Mouse (Mus musculus): ENCODE data around the gene Fam207a. TPM values are rescaled to one million over a fixed set of nuclear protein-coding genes. Genes with fewer than 3 reads are reported as not detected.

The Fam207a gene
- polyA plus RNA-seq, 1 experiment from 2014 or later = 41.6 TPM

DNA sequence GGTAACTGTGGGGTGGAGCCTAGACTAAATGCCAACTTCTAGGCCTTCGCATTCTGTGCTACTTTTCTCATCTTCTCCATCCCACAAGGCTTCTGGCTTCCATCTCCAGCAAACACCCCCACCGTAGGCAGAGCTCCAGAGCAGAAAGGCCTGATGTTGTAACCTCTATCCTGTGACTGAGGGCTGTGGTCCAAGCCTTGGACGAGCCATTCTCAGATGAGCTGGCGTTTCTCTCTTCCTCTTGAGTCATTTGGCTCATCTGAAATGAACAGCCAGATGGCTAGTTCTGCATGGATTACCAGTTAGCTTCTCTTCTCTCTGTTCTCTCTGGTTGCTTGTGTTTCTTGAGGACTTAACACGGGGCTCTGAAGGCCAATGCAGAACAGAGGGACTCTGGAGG, 29.3 kb upstream of the Fam207a start:
- no peak overlapping the region for H3K4me3 ChIP-seq (replicated peaks)
- no peak overlapping the region for H3K27ac ChIP-seq
- H3K9ac ChIP-seq (replicated peaks) = no peak overlapping the region
- no peaks in the 10 kb centered on the region for H3K36me3 ChIP-seq
- H3K27me3 ChIP-seq = no peaks in the 10 kb centered on the region
- 81% methylated on average over 5 of the region's 5 CpGs for WGBS
- no peaks in the 10 kb centered on the region for H3K4me1 ChIP-seq (replicated peaks)
- no peak overlapping the region for H3K4me2 ChIP-seq (replicated peaks)
- no peaks in the 10 kb centered on the region for H3K9me3 ChIP-seq
- ATAC-seq = no peak

- Histone ChIP-seq H3K4me3 (replicated peaks) (no peak overlapping the region), H3K4me1 (replicated peaks) (no peaks in the 10 kb centered on the region), H3K36me3 (no peaks in the 10 kb centered on the region), H3K27me3 (no peaks in the 10 kb centered on the region), H3K9ac (replicated peaks) (no peak overlapping the region), H3K9me3 (no peaks in the 10 kb centered on the region), H3K4me2 (replicated peaks) (no peak overlapping the region), H3K27ac (no peak overlapping the region)
- WGBS = 43% methylated on average over 7 of the region's 7 CpGs
- no peak for ATAC-seq
These were observed 27.6 kb upstream of the Fam207a start for GRCm38 (mm10) chr10:77543226-77543625.

DNA sequence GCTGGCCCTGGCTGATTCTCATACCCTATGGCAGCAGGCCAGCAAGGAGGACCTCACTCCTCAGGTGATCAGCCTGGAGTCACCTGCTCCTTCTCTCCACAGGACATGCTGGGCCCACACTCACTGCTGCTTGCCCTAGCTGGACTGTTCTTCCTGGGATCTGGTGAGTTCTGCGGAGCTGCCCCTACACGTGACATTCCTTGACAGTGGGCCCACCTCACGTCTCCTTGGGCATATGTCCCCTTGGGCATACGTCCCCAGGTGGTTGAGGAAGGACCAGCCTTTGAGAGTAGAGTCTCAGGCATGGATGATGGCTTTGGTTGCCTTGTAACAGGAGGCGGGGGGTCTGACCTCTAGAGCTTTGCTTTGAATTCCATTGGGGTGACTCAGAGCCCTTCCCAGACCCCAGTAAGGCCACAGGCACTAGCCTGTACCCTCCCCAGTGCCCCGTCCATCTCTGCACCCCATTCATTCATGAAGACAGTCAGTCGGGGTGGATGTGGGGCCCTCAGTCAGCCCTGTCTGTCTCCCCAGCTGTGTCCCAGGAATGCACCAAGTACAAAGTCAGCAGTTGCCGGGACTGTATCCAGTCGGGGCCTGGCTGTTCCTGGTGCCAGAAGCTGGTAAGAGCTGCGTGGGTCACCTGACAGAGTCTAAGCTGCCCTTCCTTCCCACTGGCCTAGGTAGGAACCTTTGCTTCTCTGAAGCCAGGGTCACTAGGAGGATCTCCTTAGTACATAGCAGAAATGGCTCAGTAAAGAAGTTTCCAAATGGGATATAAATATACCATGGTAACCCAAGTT, 26.5 kb upstream of the Fam207a start:
- H3K27me3 ChIP-seq = no peaks in the 10 kb centered on the region
- H3K9ac ChIP-seq (replicated peaks) = no peak overlapping the region
- H3K4me1 ChIP-seq (replicated peaks) = no peaks in the 10 kb centered on the region
- no peaks in the 10 kb centered on the region for H3K36me3 ChIP-seq
- no peak overlapping the region for H3K4me2 ChIP-seq (replicated peaks)
- 83% methylated on average over 10 of the region's 10 CpGs for WGBS
- no peak overlapping the region for H3K27ac ChIP-seq
- H3K4me3 ChIP-seq (replicated peaks) = no peak overlapping the region
- no peak for ATAC-seq
- H3K9me3 ChIP-seq = no peaks in the 10 kb centered on the region

- no peak for ATAC-seq
- no peak overlapping the region for H3K4me2 ChIP-seq (replicated peaks)
- H3K4me3 ChIP-seq (replicated peaks) = no peak overlapping the region
- no peaks in the 10 kb centered on the region for H3K27me3 ChIP-seq
- no peaks in the 10 kb centered on the region for H3K9me3 ChIP-seq
- WGBS = 86% methylated on average over 4 of the region's 4 CpGs
- no peaks in the 10 kb centered on the region for H3K36me3 ChIP-seq
- H3K4me1 ChIP-seq (replicated peaks) = no peaks in the 10 kb centered on the region
- no peak overlapping the region for H3K27ac ChIP-seq
- no peak overlapping the region for H3K9ac ChIP-seq (replicated peaks)
These were observed 25.1 kb upstream of the Fam207a start for GRCm38 (mm10) chr10:77540576-77541102.

- Histone ChIP-seq H3K9ac (replicated peaks) (no peak overlapping the region), H3K9me3 (no peaks in the 10 kb centered on the region), H3K4me2 (replicated peaks) (no peak overlapping the region), H3K4me1 (replicated peaks) (no peaks in the 10 kb centered on the region), H3K36me3 (no peaks in the 10 kb centered on the region), H3K4me3 (replicated peaks) (no peak overlapping the region), H3K27ac (no peak overlapping the region), H3K27me3 (no peaks in the 10 kb centered on the region)
- WGBS = 87% methylated on average over 7 of the region's 7 CpGs
- ATAC-seq = no peak
These were observed 23.8 kb upstream of the Fam207a start for GRCm38 (mm10) chr10:77539320-77539945.

DNA sequence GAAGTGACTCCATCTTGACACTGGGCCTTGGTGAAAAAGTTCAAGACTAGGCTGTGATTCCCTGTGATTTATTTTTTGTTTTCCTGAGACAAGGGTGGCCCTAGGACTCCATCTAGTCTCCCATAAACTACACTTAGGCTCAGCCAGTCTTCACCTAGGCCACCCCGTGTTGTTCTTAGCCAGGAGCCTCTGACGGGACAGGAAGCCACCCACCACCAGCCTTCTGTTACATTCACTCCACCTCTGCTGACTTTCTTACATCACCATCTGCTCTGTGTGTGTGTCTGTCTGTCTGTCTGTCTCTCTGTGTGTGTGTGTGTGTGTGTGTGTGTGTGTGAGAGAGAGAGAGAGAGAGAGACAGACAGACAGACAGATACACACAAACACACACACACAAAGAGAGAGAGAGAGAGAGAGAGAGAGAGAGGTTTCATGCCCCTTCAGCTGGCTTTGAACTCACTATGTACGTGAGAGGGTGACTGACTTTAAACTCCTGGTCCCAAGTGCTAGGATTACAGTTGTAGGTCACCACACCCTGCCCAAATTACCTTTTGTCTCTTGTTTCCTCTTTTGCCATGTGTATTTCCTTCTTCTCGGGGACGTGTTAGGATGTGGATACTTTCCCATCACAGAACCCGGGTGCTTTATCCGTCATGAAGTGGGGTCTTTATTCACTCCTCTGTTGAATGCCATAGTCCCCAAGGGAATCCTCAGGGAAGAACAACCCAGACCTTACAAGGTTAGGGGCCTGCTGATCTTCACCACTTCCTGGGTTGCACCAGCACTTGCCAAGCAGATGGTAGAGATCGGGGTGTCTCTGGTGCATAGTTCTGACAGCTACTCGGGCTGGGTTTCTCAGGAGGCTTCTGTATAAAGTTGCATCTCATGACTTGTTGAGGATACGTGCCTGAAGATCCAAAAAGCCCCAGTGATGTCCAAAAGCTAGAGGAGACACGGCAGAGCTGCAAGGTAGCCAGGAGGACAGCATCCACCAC, 21.9 kb upstream of the Fam207a start:
- H3K27ac ChIP-seq = no peak overlapping the region
- no peak overlapping the region for H3K4me2 ChIP-seq (replicated peaks)
- H3K36me3 ChIP-seq = no peaks in the 10 kb centered on the region
- no peak for ATAC-seq
- WGBS = 87% methylated on average over 11 of the region's 11 CpGs
- H3K9ac ChIP-seq (replicated peaks) = no peak overlapping the region
- no peaks in the 10 kb centered on the region for H3K9me3 ChIP-seq
- H3K4me1 ChIP-seq (replicated peaks) = no peaks in the 10 kb centered on the region
- H3K4me3 ChIP-seq (replicated peaks) = no peak overlapping the region
- H3K27me3 ChIP-seq = no peaks in the 10 kb centered on the region

GRCm38 (mm10) chr10:77536727-77537126, 21.1 kb upstream of the Fam207a start:
- ATAC-seq = no peak
- Histone ChIP-seq H3K9me3 (no peaks in the 10 kb centered on the region), H3K27me3 (no peaks in the 10 kb centered on the region), H3K4me2 (replicated peaks) (no peak overlapping the region), H3K36me3 (no peaks in the 10 kb centered on the region), H3K4me3 (replicated peaks) (no peak overlapping the region), H3K4me1 (replicated peaks) (no peaks in the 10 kb centered on the region), H3K9ac (replicated peaks) (no peak overlapping the region), H3K27ac (no peak overlapping the region)
- WGBS = 80% methylated on average over 8 of the region's 8 CpGs

- ATAC-seq = no peak
- H3K27me3 ChIP-seq = no peaks in the 10 kb centered on the region
- no peak overlapping the region for H3K4me3 ChIP-seq (replicated peaks)
- no peak overlapping the region for H3K4me2 ChIP-seq (replicated peaks)
- WGBS = 76% methylated on average over 1 of the region's 1 CpGs
- no peak overlapping the region for H3K27ac ChIP-seq
- no peaks in the 10 kb centered on the region for H3K36me3 ChIP-seq
- no peak overlapping the region for H3K9ac ChIP-seq (replicated peaks)
- H3K4me1 ChIP-seq (replicated peaks) = no peaks in the 10 kb centered on the region
- H3K9me3 ChIP-seq = no peaks in the 10 kb centered on the region
These were observed 16.4 kb upstream of the Fam207a start for GRCm38 (mm10) chr10:77532020-77532413.

DNA sequence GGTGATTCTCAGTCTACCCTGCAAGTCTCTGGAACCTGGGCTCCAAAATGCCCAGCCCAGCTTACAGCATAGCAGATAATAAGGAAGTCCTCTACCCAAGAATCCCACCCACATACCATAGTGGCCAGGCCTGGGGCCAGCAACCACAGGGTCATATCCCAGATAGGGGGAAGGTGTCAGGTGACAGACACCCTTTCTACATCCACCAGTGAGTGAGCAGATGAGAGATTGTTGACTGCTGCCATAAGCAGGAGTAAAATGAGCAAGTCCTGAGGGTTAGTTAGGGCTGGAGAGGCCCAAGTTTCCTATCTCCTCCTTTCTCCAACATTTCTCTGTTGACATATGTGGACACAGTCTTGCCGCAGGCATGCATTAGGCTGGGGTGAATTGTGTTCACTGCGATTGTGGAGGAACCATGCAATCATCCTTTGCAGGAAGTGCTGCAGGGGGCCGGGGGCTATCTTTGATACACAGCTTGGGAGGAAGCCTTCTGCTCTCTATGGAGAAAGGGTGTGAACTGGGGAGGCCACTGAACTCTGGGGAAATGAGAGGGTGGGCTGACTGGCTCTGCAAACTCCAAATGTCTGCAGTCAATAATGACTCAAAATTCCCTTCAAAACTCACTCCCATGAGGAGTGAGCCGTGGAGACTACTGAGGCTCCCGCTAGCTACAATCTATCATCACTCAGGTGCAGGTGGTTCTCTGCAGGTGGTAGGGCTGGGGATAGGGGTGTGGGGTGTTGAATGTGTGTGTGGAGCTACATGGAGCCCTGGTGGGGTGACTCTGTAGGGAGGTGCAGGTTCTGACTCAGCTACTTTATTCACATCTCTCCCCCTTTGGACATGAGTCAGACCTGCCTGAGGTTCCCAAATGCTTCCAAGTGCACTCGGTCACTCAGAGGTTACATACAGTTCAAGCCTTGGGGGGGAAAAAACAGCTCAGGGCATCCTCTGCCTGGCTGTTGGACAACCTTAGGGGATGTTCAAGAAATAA, 15.7 kb upstream of the Fam207a start:
- no peaks in the 10 kb centered on the region for H3K4me1 ChIP-seq (replicated peaks)
- H3K27ac ChIP-seq = no peak overlapping the region
- no peak overlapping the region for H3K4me3 ChIP-seq (replicated peaks)
- H3K36me3 ChIP-seq = no peaks in the 10 kb centered on the region
- WGBS = 86% methylated on average over 6 of the region's 6 CpGs
- H3K9ac ChIP-seq (replicated peaks) = no peak overlapping the region
- H3K27me3 ChIP-seq = no peaks in the 10 kb centered on the region
- H3K9me3 ChIP-seq = no peaks in the 10 kb centered on the region
- no peak overlapping the region for H3K4me2 ChIP-seq (replicated peaks)
- ATAC-seq = no peak

DNA sequence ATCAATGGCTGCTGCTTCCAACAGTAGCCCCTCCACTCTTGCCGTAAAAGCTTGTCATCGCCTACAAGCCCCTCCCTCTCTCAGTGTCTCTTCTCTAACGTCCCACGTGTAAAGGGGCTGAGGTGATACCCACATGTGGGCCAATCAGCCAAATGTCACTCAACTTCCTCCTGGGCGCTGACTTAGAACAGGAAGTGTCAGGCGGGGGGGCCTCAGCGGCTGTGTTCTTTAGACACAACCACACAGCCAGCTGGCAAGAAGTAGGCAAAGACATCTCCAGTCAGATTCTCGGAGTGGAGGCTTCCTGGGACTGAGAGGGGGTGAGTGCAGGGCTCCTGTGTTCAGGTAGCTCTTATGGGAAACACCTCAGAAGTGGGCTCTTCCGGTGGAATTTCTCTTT, 14.6 kb upstream of the Fam207a start, which contains the start of gene Itgb2:
Gene Itgb2 (plus strand): TSS at position 113 of the 400 bp plus-strand sequence.
- whole genome bisulfite sequencing = 79% methylated on average over 9 of the region's 9 CpGs
- Histone ChIP-seq H3K27ac (no peak within 1 kb of the TSS), H3K4me2 (replicated peaks) (no peak within 1 kb of the TSS), H3K9me3 (no peaks in the 10 kb centered on the region), H3K9ac (replicated peaks) (no peak within 1 kb of the TSS), H3K4me3 (replicated peaks) (no peak within 1 kb of the TSS), H3K36me3 (no peaks in the 10 kb centered on the region), H3K4me1 (replicated peaks) (no peaks in the 10 kb centered on the region), H3K27me3 (no peaks in the 10 kb centered on the region)
- no peak for ATAC-seq

- 89% methylated on average over 6 of the region's 6 CpGs for WGBS
- Histone ChIP-seq H3K27me3 (no peaks in the 10 kb centered on the region), H3K4me2 (replicated peaks) (no peak overlapping the region), H3K4me3 (replicated peaks) (no peak overlapping the region), H3K36me3 (no peaks in the 10 kb centered on the region), H3K4me1 (replicated peaks) (no peaks in the 10 kb centered on the region), H3K27ac (no peak overlapping the region), H3K9me3 (no peaks in the 10 kb centered on the region), H3K9ac (replicated peaks) (no peak overlapping the region)
- ATAC-seq = no peak
These were observed 13.0 kb upstream of the Fam207a start for GRCm38 (mm10) chr10:77528634-77529033.

All from midbrain, embryonic 13.5 days (tissue).